Mouse (Mus musculus): Measurements from ENCODE around the gene Wnt16. TPM values are rescaled to one million over a fixed set of nuclear protein-coding genes. Genes with fewer than 3 reads are reported as not detected.
A peak's percentile ranks its signal among the peaks of the same experiment; 100 is the strongest.

Gene Wnt16
- total RNA-seq, 2 experiments from 2014 or later: 0.69 to 2.5 TPM

GRCm38 (mm10) chr6:22325364-22326072 lies 37.5 kb downstream of the Wnt16 start:
- DNase-seq: peak; percentile 89

- DNase-seq: no peak
Observed at GRCm38 (mm10) chr6:22326289-22326688, 38.3 kb downstream of the Wnt16 start.

DNA sequence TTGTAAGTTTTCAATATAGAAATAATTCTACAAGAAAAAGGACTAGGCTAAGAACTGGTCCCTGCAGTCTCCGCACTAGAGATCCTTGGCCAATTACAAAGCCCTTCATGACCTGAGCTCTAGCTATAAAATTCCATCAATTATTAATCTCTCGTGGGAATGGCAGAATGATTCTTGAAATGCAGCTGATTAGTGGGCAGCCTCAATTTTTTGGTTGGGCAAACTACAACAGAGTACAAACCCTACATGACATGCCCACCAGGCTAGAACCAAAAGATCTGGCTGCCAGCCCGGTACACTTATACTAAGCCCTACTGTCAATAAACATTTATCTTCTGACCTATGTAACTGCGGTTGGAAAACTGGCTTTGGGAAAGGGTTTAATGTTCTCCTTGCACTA lies 39.1 kb downstream of the Wnt16 start:
- DNase-seq: no peak

GRCm38 (mm10) chr6:22327931-22328330 lies 39.9 kb downstream of the Wnt16 start:
- no peak for DNase-seq

- no peak for DNase-seq
Observed at GRCm38 (mm10) chr6:22330169-22330960, 42.3 kb downstream of the Wnt16 start.

DNA sequence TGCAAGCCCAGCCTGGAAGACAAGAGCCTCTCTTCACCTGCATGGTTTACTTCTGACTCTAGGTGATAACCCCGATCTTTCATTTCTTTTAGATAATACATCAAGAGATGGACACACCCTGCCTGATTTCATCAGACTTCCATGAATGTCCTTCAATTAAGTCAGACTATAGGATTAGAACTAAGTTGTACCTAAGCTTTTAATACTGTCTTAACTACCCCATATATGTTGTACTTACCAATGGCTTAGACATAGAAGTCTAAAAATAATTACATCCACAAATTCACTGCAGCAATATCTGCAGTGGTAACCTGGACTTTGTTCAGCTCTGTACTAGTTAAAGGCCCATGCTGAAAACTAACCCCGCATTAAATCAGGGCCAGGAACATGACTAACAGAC lies 44.5 kb downstream of the Wnt16 start:
- no peak for DNase-seq

DNA sequence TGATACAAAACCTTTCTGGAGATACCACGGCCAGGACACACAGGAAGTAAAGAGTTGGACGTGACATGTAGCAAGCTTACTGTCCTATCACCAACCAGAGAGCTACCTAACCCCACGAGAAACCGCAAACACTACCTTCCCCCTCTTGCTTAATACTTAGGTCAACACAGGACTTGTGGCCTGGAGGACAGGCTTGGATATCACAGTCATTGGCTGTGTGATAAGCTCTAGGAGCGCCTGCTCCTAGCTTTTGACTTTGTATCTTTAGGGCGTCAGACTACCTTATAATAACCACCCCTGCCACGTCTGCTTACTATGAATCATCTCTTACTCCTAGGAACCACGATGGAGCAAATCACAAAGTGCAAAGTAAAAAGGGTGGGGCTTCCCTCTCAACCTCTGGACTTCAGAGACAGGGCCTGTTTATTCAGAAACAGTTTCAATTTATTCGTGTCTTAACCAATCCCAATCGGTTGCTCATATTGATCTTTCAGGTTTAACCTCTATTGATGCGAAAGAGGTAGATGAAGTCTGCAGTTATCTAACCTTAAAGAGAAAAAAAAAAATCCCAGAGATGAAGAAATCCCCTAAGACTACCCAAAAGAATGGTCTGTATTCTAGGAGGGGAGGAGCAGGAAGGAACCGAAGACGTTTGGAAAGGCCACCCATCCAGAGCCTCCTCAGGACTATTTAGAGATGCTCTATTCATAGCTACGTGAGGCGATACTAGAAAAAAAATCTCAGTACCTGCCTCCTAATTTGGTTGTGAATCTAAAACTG lies 51.9 kb downstream of the Wnt16 start:
- DNase-seq: no peak

DNA sequence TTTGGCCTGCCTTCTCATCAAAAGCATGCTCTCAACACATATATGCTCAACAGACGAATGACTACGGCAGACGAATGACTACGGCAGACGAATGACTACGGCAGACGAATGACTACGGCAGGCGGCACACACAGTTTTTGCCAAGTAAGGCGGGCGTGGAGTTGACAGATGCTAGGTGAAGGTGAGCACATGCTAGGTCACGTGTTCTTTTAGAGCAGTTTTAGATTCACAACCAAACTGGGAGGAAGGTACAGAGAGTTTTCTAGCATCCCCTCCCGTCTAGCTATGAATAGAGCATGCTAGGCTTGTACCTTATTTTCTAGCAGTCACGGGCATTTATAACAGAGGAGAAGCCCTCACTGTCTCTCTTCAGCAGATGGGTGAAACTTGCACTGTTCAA lies 52.8 kb downstream of the Wnt16 start:
- no peak for DNase-seq

DNA sequence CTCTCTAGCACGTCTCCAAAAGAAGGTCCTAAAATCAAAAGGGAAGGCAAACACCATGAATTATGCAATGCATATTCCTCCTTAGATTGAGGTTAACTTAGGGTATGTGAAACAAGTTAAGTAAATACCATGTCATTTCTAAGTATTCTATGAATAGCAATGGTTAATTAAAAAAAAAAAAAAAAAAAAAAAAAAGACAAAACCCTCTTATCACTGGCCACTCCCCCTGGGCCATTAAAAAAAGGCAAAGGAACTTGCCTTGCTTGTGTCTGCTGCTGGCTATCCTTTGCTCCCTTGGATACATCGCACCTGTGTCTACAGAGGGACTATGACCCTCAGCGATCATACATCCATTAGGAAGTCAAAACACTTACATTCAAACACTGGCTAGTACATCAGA lies 55.3 kb downstream of the Wnt16 start:
- DNase-seq: no peak

- no peak for DNase-seq
Observed at GRCm38 (mm10) chr6:22343706-22344105, 55.7 kb downstream of the Wnt16 start.

DNA sequence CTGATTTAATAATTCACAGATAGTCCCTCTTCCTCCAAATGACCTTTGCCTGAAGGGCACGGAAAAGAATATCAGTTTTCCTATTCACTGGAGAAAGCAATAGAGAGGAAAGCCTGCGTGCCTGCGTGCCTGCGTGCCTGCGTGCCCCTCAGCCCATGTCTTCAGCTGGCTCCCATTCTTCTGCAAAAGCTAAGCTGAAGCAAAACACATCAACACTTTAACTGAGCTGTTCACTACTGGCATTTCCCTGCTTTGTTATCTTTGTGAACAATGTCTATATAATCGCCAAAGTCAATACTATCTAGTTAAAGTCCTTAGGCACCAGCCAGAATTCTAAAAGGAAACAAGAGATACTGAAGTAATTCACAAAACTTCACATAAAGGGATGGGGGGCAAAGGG lies 56.4 kb downstream of the Wnt16 start:
- DNase-seq: no peak

DNA sequence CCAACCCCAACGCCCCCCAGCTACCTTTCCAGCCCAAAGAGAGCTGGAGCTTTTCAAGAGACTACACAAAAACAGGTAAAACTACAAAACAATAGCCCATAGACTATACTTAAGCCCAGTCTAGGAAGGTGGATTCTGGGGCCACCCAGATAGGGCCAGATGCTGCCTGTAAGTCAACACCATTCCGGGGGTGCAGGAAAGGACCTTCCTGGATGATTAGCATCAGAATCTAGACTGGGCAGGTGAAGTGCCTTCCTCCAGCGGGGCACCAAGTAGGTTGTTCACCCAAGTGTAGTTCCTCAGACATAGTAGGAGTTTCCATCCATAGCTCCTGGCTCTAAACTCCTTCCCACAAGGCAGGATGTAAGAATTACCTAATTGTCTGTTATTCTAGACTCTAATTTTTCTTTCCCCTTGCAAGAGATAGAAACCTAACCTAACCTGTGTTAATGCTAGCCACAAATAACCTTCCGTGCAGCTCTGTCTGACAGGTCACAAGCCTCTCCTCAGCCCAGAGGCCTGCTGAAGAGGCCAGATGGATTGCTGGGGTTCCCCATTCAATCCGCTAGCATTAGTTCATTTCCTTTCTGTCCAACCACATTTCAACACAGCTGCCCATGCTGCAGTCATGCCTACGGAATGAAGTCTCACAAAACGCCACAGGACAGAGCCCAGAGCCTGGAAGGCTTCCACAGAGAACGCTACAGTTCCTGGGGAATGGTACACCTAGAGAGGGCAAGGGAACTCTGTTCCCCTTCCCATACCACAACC lies 59.3 kb downstream of the Wnt16 start:
- no peak for DNase-seq

Other genes with a start within 250 kb of the Wnt16 start
- 10 to 100 TPM; 46.4 to 52.2 TPM for gene Fam3c, start 68.0 kb downstream of the Wnt16 start, total RNA-seq (2021)

Data from adrenal gland, postnatal 10 days (tissue).